Mouse (Mus musculus): ENCODE measurements around the gene Ap3d1. TPM values are rescaled to one million over a fixed set of nuclear protein-coding genes. Genes with fewer than 3 reads are reported as not detected.

Ap3d1 gene
- polyA plus RNA-seq (2015; fragmentation: Nextera tagmentation; extraction: Ambion mirVana): 100 and 101 TPM in 2 replicates

DNA sequence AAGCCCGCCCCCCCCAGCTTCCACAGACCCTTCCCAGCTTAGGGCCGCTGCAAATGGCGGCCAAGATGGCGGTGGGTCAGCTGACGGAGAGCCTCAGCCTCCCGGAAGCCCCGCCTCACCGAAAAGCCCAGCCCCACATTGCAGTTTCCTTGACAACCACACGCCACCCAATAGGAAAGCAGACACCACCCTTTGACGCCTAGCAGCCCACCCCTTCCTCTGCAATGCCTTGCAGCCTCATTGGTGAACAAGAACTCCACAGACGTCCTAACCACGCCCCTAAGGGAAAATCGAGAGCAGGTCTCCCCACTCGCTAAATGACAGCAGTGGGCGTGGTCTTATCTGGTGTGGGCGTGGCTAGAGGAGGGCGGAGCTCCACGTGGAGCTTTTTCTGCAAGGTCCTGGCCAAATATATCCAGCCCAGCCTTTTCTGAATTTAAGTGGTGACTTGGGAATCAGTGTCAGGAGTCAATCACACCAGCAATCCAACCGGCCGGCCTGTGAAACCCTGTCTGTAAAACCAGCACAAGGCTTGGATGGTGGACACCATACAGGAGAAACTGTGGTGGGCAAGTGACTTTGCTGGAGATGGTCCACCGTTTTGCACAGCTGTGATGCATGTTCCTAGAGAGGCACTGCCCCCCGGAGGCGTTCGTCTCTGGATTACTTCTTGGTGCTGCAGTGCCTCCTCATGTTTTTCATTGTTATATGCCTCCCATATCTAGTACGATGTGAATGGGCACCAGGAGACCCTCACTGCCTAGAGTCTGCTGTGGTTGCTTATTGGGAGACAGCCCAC, at the start of gene Ap3d1:
TSS of gene Ap3d1 (minus strand) at position 85 of the 799 bp plus-strand sequence.
- ATAC-seq (ENCODE audit: low FRiP score): peak; percentile 99
- peak within 1 kb of the TSS; percentile 95 for H3K9ac ChIP-seq
- H3K4me2 ChIP-seq: peak within 1 kb of the TSS; percentile 99
- 2% methylated on average over 25 of the region's 25 CpGs for WGBS
- H3K36me3 ChIP-seq: peaks cover 1% of the 10 kb centered on the region; the same call in 1 of the 2 replicates
- peak within 1 kb of the TSS; percentile 84 for H3K27ac ChIP-seq
- no peaks in the 10 kb centered on the region for H3K27me3 ChIP-seq
- no peaks in the 10 kb centered on the region for H3K9me3 ChIP-seq
- peak within 1 kb of the TSS; percentile 98 for H3K4me3 ChIP-seq
- peaks cover 45% of the 10 kb centered on the region for H3K4me1 ChIP-seq (replicated peaks)

DNA sequence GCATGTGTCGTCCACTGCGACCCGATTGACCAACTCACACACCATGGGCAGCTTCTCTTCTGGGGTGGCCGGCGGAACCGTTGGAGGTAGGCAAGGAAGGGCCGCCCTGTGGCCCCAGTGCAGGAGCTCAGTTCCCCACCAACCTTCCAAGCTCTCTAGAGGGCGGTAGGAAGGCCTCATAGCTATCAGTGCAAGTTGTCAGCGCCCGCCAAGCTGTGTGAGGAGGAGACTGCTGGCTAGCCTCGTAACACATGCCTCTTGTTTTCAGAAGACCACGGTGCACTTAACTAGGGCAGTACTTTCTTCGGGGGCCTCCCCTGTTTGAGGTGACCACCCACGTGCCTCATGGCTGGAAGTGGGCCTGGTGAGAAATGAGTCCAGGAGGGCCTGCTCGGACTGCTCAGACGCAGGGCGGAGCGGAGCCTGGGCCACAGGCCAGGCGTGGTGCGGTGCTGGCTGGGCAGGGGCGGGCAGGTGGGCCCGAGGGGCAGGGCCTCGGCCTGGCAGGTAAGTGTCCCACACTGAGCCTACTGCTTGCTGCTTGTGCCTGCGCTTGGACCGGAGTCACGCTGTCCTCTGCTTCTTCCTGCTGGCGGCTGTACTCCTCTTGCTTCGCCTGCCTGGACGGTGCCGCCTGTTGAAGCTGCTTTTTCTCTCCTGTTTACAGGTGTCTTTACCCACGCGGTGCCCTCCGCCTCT, 49.6 kb upstream of the Ap3d1 start:
- peaks cover 98% of the 10 kb centered on the region for H3K36me3 ChIP-seq
- H3K27me3 ChIP-seq: no peaks in the 10 kb centered on the region
- H3K4me3 ChIP-seq: no peak overlapping the region
- ATAC-seq (ENCODE audit: low FRiP score): no peak
- WGBS: 88% methylated on average over 33 of the region's 33 CpGs
- no peak overlapping the region for H3K9ac ChIP-seq
- no peaks in the 10 kb centered on the region for H3K9me3 ChIP-seq
- H3K4me2 ChIP-seq: no peak overlapping the region
- peaks cover 17% of the 10 kb centered on the region for H3K4me1 ChIP-seq (replicated peaks)
- no peak overlapping the region for H3K27ac ChIP-seq

DNA sequence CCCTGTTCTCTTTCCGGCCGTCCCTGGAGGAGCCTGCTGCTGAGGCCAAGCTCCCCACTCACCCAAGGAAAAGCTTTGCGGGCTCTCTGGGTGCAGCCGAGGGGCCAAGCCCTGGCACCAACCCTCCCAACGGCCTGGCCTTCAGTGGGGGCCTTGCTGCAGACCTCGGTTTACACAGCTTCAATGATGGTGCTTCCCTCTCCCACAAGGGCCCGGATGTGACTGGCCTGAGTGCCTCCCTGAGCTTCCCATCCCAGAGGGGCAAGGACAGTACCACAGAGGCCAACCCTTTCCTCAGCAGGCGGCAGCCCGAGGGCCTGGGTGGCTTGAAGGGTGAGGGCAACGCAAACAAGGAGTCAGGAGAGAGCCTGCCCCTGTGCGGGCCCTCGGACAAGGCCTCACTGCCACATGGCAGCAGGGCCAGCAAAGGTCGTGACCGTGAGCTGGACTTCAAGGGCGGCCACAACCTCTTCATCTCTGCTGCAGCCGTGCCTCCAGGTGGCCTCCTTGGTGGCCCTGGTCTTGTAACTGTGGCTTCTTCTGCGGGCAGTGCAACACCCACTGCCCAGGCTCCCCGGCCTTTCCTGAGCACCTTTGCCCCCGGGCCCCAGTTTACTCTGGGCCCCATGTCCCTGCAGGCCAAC, 48.8 kb upstream of the Ap3d1 start:
- no peak for ATAC-seq (ENCODE audit: low FRiP score)
- H3K9me3 ChIP-seq: no peaks in the 10 kb centered on the region
- no peak overlapping the region for H3K4me3 ChIP-seq
- peaks cover 10% of the 10 kb centered on the region for H3K4me1 ChIP-seq (replicated peaks)
- H3K27ac ChIP-seq: no peak overlapping the region
- H3K4me2 ChIP-seq: no peak overlapping the region
- 87% methylated on average over 19 of the region's 19 CpGs for WGBS
- H3K27me3 ChIP-seq: no peaks in the 10 kb centered on the region
- H3K9ac ChIP-seq: no peak overlapping the region
- peaks cover 98% of the 10 kb centered on the region for H3K36me3 ChIP-seq

DNA sequence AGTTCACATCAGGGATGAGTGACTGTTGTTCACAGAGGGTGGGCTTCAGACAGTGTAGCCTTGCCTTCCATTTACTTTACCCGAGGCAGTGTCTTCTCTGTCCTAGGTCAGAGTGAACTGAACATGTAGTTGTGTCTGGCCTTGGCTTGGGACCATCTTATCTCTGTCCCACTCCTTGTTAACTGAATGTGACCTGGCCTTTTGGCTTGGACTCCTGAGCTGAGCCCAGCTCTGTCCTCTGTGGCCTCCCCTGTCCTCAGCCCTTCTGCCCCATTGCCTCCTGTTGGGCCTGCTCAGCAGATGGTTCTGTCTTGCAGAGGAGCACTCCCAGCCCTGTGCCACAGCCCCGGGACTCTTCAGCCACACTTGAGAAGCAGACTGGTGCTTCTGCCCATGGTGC, 45.5 kb upstream of the Ap3d1 start:
- Histone ChIP-seq H3K4me3 (no peak overlapping the region), H3K9me3 (no peaks in the 10 kb centered on the region), H3K4me2 (no peak overlapping the region), H3K4me1 (replicated peaks) (no peaks in the 10 kb centered on the region), H3K9ac (no peak overlapping the region), H3K27ac (no peak overlapping the region), H3K27me3 (no peaks in the 10 kb centered on the region), H3K36me3 (peaks cover 98% of the 10 kb centered on the region)
- WGBS: 91% methylated on average over 2 of the region's 2 CpGs
- ATAC-seq (ENCODE audit: low FRiP score): no peak

DNA sequence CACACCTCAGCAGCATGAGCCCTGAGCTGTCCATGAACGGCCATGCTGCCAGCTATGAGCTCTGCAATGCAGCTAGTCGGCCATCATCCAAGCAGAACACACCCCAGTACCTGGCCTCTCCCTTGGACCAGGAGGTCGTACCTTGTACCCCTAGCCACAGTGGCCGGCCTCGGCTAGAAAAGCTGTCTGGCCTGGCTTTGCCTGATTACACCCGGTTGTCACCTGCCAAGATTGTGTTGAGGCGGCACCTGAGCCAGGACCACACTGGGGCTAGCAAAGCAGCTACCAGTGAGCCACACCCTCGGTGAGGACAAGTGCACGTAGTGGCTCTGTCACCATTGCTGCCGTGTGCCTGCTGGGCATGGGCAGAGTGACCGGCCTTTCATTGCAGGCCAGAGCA, 43.9 kb upstream of the Ap3d1 start:
- no peak for ATAC-seq (ENCODE audit: low FRiP score)
- no peak overlapping the region for H3K27ac ChIP-seq
- H3K36me3 ChIP-seq: peaks cover 98% of the 10 kb centered on the region
- H3K9me3 ChIP-seq: no peaks in the 10 kb centered on the region
- no peak overlapping the region for H3K4me2 ChIP-seq
- H3K4me1 ChIP-seq (replicated peaks): no peaks in the 10 kb centered on the region
- WGBS: 96% methylated on average over 11 of the region's 11 CpGs
- no peaks in the 10 kb centered on the region for H3K27me3 ChIP-seq
- no peak overlapping the region for H3K4me3 ChIP-seq
- H3K9ac ChIP-seq: no peak overlapping the region

DNA sequence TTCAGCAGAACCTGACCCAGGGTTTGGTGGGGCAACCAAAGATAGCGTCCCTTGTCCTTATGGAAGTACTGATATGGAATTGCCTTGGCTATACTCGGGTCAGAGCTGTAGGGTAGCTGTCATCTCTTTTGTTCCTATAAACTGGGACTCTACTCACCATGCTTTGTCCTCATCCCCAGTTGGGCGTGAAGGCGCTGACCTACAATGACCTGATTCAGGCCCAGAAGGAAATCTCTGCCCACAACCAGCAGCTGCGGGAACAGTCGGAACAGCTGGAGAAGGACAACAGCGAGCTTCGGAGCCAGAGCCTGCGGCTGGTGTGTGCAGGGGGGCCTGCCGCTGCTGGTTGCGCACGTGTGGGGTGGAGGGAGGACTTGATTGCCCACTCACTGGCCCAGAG, 42.8 kb upstream of the Ap3d1 start:
- Histone ChIP-seq H3K9ac (no peak overlapping the region), H3K4me1 (replicated peaks) (no peaks in the 10 kb centered on the region), H3K9me3 (no peaks in the 10 kb centered on the region), H3K4me3 (no peak overlapping the region), H3K27ac (no peak overlapping the region), H3K4me2 (no peak overlapping the region), H3K36me3 (peaks cover 98% of the 10 kb centered on the region), H3K27me3 (no peaks in the 10 kb centered on the region)
- WGBS: 56% methylated on average over 12 of the region's 12 CpGs
- ATAC-seq (ENCODE audit: low FRiP score): no peak

DNA sequence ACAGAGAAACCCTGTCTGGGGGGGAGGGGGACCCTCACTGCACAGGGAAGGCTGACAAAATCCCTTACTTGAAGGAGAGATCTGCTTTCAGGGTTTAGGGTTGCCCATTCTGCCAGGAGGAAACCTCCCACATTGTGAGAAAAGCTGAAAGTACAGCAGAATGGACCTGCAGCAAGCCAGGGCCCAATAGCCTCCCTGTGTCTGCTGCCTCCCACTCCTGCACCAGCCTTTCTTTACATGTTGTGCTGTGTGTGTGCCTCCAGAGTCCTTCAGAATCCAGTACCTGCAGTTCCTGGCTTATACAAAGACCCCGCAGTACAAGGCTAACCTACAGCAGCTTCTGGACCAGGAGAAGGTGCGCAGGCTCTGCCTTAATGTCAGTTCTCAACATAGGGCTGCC, 42.2 kb upstream of the Ap3d1 start:
- H3K4me2 ChIP-seq: no peak overlapping the region
- H3K27me3 ChIP-seq: no peaks in the 10 kb centered on the region
- no peak overlapping the region for H3K4me3 ChIP-seq
- no peaks in the 10 kb centered on the region for H3K9me3 ChIP-seq
- H3K36me3 ChIP-seq: peaks cover 100% of the 10 kb centered on the region
- no peak for ATAC-seq (ENCODE audit: low FRiP score)
- no peak overlapping the region for H3K9ac ChIP-seq
- 100% methylated on average over 2 of the region's 2 CpGs for WGBS
- H3K4me1 ChIP-seq (replicated peaks): no peaks in the 10 kb centered on the region
- H3K27ac ChIP-seq: no peak overlapping the region

DNA sequence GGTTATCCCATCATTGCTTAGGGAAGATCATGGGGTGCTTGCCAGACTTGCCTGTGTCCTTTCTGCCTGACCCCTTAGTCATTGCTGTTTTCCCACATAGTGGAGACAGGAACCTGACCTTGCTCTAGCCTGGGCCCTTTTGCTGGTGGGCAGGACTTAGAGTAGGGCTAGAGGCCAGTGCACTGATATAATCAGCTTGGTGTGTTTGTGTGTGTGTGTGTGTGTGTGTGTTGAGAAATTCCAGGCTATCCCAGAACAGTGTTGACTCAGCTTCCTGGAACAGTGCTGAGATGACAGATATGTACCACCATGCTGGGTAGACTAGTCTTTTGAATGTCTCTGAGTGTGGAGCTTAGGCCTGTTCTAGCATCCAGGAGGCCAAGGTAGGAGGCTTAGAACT, 37.5 kb upstream of the Ap3d1 start:
- Histone ChIP-seq H3K4me1 (replicated peaks) (no peaks in the 10 kb centered on the region), H3K9ac (no peak overlapping the region), H3K27ac (no peak overlapping the region), H3K4me2 (no peak overlapping the region), H3K4me3 (no peak overlapping the region), H3K27me3 (no peaks in the 10 kb centered on the region), H3K36me3 (peaks cover 100% of the 10 kb centered on the region), H3K9me3 (no peaks in the 10 kb centered on the region)
- ATAC-seq (ENCODE audit: low FRiP score): no peak

DNA sequence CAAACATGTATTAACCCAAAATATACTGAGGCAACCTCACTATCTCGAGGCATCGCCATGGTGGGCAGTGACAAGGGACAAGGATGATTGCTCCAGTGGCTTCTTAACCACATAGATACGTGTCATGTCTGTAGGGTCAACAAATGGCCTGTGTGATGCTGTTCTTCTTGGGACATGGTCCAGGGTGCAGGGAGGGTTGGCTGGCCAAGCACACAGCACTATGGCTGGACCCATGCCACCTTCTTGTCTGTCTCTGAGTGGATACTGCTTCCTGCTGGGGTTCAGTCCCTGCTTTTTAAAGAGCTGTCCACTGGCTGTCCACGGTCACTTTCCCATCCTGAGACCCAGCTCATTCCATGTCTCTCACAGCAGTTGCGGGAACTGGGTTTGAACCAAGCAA, 35.1 kb upstream of the Ap3d1 start:
- no peak overlapping the region for H3K27ac ChIP-seq
- H3K4me2 ChIP-seq: no peak overlapping the region
- H3K4me1 ChIP-seq (replicated peaks): no peaks in the 10 kb centered on the region
- ATAC-seq (ENCODE audit: low FRiP score): no peak
- no peaks in the 10 kb centered on the region for H3K9me3 ChIP-seq
- no peaks in the 10 kb centered on the region for H3K27me3 ChIP-seq
- no peak overlapping the region for H3K4me3 ChIP-seq
- no peak overlapping the region for H3K9ac ChIP-seq
- 96% methylated on average over 5 of the region's 5 CpGs for WGBS
- peaks cover 100% of the 10 kb centered on the region for H3K36me3 ChIP-seq

DNA sequence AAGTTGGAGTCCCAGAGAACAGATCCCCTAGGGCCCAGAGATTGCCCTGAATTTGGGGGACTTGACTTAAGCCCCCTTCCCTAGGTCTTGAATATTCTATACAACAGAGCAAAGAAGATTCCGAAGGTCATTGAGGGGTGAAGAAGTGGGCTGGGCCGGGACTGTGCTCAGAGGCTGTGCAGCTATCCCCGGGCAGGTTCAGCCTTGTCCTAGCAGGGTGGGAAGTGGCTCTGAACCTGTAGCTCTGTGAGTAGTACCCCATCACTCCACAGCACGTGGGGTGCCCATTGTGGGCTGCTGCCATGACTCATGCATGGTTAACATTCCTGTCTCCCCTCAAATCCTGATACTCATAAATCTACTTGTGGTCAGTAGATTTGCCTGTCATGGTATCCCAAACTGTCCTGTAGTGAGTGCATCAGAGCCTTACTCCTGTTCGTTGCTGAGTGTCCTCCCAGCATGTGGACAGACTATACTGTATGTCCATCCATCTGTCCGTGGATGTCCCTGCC, 34.4 kb upstream of the Ap3d1 start:
- Histone ChIP-seq H3K4me1 (replicated peaks) (no peaks in the 10 kb centered on the region), H3K27me3 (no peaks in the 10 kb centered on the region), H3K36me3 (peaks cover 100% of the 10 kb centered on the region), H3K4me3 (no peak overlapping the region), H3K27ac (no peak overlapping the region), H3K9me3 (no peaks in the 10 kb centered on the region), H3K9ac (no peak overlapping the region), H3K4me2 (no peak overlapping the region)
- 89% methylated on average over 6 of the region's 6 CpGs for WGBS
- no peak for ATAC-seq (ENCODE audit: low FRiP score)

DNA sequence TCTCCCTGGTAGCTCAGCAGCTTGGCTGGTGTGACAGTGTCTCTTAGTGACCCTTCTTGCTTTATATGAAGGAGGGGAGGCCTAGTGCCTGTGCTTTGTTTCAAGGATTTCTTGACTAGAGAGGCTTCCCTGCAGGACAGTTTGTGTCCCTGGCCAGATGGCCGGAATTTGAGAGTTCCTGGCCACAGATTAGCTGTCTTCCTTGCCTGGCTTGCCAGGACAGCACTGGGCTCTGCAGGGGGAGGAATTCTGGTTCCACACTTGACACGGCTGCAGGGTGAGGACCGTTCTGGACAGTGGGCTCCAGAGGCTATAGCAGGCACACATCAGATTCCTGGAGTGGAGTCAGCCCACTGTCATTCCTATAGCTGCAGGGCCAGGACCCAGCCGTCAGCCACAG, 33.7 kb upstream of the Ap3d1 start:
- no peaks in the 10 kb centered on the region for H3K27me3 ChIP-seq

DNA sequence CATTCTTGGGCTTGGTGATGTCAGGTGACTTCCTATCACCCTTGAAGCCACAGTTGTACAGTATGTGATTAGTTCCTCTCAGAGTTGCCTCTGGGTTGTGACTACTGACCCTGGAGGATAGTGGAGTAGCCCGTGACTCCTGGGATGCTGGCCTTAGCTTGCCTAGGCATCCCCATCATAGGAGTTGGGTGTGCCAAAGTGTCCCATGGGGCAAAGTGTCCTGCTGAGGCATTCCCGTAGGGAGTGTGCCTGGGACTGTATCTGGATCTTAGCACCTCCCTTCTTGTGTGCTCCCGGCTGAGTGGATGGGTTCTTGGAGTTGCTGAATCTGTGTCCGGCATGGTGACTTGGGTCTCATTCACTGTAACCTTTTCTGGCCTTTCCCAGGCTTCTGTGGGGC, 32.9 kb upstream of the Ap3d1 start:
- WGBS: 92% methylated on average over 4 of the region's 4 CpGs
- Histone ChIP-seq H3K4me3 (no peak overlapping the region), H3K9me3 (no peaks in the 10 kb centered on the region), H3K4me1 (replicated peaks) (no peaks in the 10 kb centered on the region), H3K27me3 (no peaks in the 10 kb centered on the region), H3K9ac (no peak overlapping the region), H3K36me3 (peaks cover 100% of the 10 kb centered on the region), H3K27ac (no peak overlapping the region), H3K4me2 (no peak overlapping the region)
- no peak for ATAC-seq (ENCODE audit: low FRiP score)

More for the DNA sequence above, 33.7 kb upstream of the Ap3d1 start:
- Histone ChIP-seq H3K27ac (no peak overlapping the region), H3K4me2 (no peak overlapping the region), H3K9ac (no peak overlapping the region), H3K4me1 (replicated peaks) (no peaks in the 10 kb centered on the region), H3K4me3 (no peak overlapping the region), H3K36me3 (peaks cover 100% of the 10 kb centered on the region), H3K9me3 (no peaks in the 10 kb centered on the region)
- no peak for ATAC-seq (ENCODE audit: low FRiP score)
- WGBS: 94% methylated on average over 4 of the region's 4 CpGs

Measured in hindbrain, embryonic 13.5 days (tissue).